Mouse (Mus musculus) small intestine, adult 2 months (tissue): ENCODE measurements around the gene Arhgef19. TPM values are rescaled to one million over a fixed set of nuclear protein-coding genes. Genes with fewer than 3 reads are reported as not detected.

Source experiments
- H3K27ac ChIP-seq: fragments of 200-500 bp; 2 replicates; pipeline ENCODE4 v1.5.1; 2012; ENCODE audit warnings: low read depth, low read length, control low read depth, inconsistent platforms; ENCODE audit not compliant: insufficient read depth
- H3K27me3 ChIP-seq: fragments of 200-500 bp; 2 replicates; pipeline ENCODE4 v1.6.1; 2012; ENCODE audit warnings: mild to moderate bottlenecking, moderate library complexity, low read length, inconsistent platforms; ENCODE audit not compliant: control insufficient read depth, insufficient read depth
- H3K36me3 ChIP-seq: fragments of 200-500 bp; 2 replicates; pipeline ENCODE4 v1.6.1; 2012; ENCODE audit warnings: mild to moderate bottlenecking, low read length, control low read depth, inconsistent platforms; ENCODE audit not compliant: control insufficient read depth, insufficient read depth
- H3K4me1 ChIP-seq: fragments of 200-500 bp; 2 replicates; pipeline ENCODE4 v1.6.1; 2012; ENCODE audit warnings: low read length, inconsistent platforms, mixed read lengths; ENCODE audit not compliant: control insufficient read depth, insufficient read depth, insufficient read length
- H3K4me3 ChIP-seq: fragments of 200-500 bp; 2 replicates; pipeline ENCODE4 v1.5.1; 2012; ENCODE audit warnings: low read depth, mild to moderate bottlenecking, control low read depth, inconsistent platforms, low read length, moderate library complexity
- CTCF ChIP-seq: fragments of 200-500 bp; IDR thresholded peaks from 2 replicates; pipeline ENCODE4 v1.5.1; 2012; ENCODE audit warnings: low read depth, mild to moderate bottlenecking, control low read depth, inconsistent platforms, low read length, moderate library complexity, mixed read lengths; ENCODE audit not compliant: insufficient replicate concordance, insufficient read length; ENCODE audit errors: extremely low read depth
- POLR2A ChIP-seq: fragments of 200-500 bp; IDR thresholded peaks from 2 replicates; pipeline ENCODE4 v1.6.1; 2012; ENCODE audit warnings: low read depth, mild to moderate bottlenecking, control low read depth, inconsistent platforms, low read length, moderate library complexity
- WGBS: fragments of 180-500 bp; shearing (Covaris S2); methylation state at CpG from one replicate; pipeline ENCODE4 v1.1.7; 2018; 5-methylcytosine and 5-hydroxymethylcytosine counted together
- polyA plus RNA-seq: library from polyadenylated mRNA; depleted of rRNA; stranded (reverse); fragments of >200 nt; gene quantifications from 2 replicates; pipeline ENCODE4 v1.2.3, GENCODE M21; 2012

Arhgef19 gene
- polyA plus RNA-seq, 1 experiment: 48.8 TPM

GRCm38 (mm10) chr4:141214337-141214851 lies 24.9 kb upstream of the Arhgef19 start:
- Histone ChIP-seq H3K27ac (no peak overlapping the region), H3K36me3 (no peaks in the 10 kb centered on the region), H3K4me3 (peak overlapping the region; percentile 57), H3K4me1 (peaks cover 7% of the 10 kb centered on the region; the same call in 1 of the 2 replicates), H3K27me3 (no peaks in the 10 kb centered on the region)
- no peak for TF ChIP-seq POLR2A
- peak; percentile 45; the same call in 1 of the 2 replicates for TF ChIP-seq CTCF
- 2% methylated on average over 16 of the region's 16 CpGs for WGBS

GRCm38 (mm10) chr4:141219583-141220213 lies 19.6 kb upstream of the Arhgef19 start:
- H3K27ac ChIP-seq: no peak overlapping the region
- no peak overlapping the region for H3K4me3 ChIP-seq
- 88% methylated on average over 20 of the region's 20 CpGs for WGBS
- TF ChIP-seq POLR2A: no peak
- TF ChIP-seq CTCF: no peak
- H3K4me1 ChIP-seq: no peaks in the 10 kb centered on the region
- H3K27me3 ChIP-seq: no peaks in the 10 kb centered on the region
- H3K36me3 ChIP-seq: no peaks in the 10 kb centered on the region

- Histone ChIP-seq H3K27me3 (no peaks in the 10 kb centered on the region), H3K4me1 (no peaks in the 10 kb centered on the region), H3K36me3 (no peaks in the 10 kb centered on the region), H3K27ac (no peak overlapping the region), H3K4me3 (no peak overlapping the region)
- TF ChIP-seq POLR2A (no peak), CTCF (no peak)
- 77% methylated on average over 2 of the region's 2 CpGs for WGBS
Measured at GRCm38 (mm10) chr4:141221848-141222247, 17.5 kb upstream of the Arhgef19 start.

GRCm38 (mm10) chr4:141222752-141223151 lies 16.5 kb upstream of the Arhgef19 start:
- H3K4me3 ChIP-seq: no peak overlapping the region
- no peaks in the 10 kb centered on the region for H3K27me3 ChIP-seq
- 91% methylated on average over 5 of the region's 5 CpGs for WGBS
- no peaks in the 10 kb centered on the region for H3K4me1 ChIP-seq
- TF ChIP-seq POLR2A (no peak), CTCF (no peak)
- H3K36me3 ChIP-seq: no peaks in the 10 kb centered on the region
- H3K27ac ChIP-seq: no peak overlapping the region

- Histone ChIP-seq H3K4me3 (no peak overlapping the region), H3K36me3 (no peaks in the 10 kb centered on the region), H3K27ac (no peak overlapping the region), H3K4me1 (no peaks in the 10 kb centered on the region; the same call in 1 of the 2 replicates), H3K27me3 (no peaks in the 10 kb centered on the region)
- WGBS: 32% methylated on average over 7 of the region's 7 CpGs
- no peak for TF ChIP-seq POLR2A
- TF ChIP-seq CTCF: no peak
Measured at GRCm38 (mm10) chr4:141228687-141229086, 10.6 kb upstream of the Arhgef19 start.

GRCm38 (mm10) chr4:141233196-141233595 lies 6.1 kb upstream of the Arhgef19 start:
- Histone ChIP-seq H3K36me3 (no peaks in the 10 kb centered on the region), H3K27ac (no peak overlapping the region), H3K27me3 (no peaks in the 10 kb centered on the region), H3K4me3 (no peak overlapping the region), H3K4me1 (no peaks in the 10 kb centered on the region; the same call in 1 of the 2 replicates)
- WGBS: 82% methylated on average over 4 of the region's 4 CpGs
- TF ChIP-seq POLR2A (no peak), CTCF (no peak)

GRCm38 (mm10) chr4:141235537-141236111 lies 3.7 kb upstream of the Arhgef19 start:
- peaks cover 4% of the 10 kb centered on the region for H3K4me1 ChIP-seq
- TF ChIP-seq POLR2A (no peak), CTCF (no peak)
- H3K4me3 ChIP-seq: no peak overlapping the region
- 81% methylated on average over 6 of the region's 6 CpGs for WGBS
- no peaks in the 10 kb centered on the region for H3K27me3 ChIP-seq
- H3K36me3 ChIP-seq: no peaks in the 10 kb centered on the region
- H3K27ac ChIP-seq: no peak overlapping the region

- 83% methylated on average over 3 of the region's 3 CpGs for WGBS
- Histone ChIP-seq H3K27me3 (no peaks in the 10 kb centered on the region), H3K27ac (no peak overlapping the region), H3K4me3 (no peak overlapping the region), H3K36me3 (no peaks in the 10 kb centered on the region), H3K4me1 (peaks cover 13% of the 10 kb centered on the region)
- TF ChIP-seq POLR2A: no peak
- no peak for TF ChIP-seq CTCF
Measured at GRCm38 (mm10) chr4:141236856-141237255, 2.4 kb upstream of the Arhgef19 start.
